Mouse (Mus musculus): ENCODE data around the gene Gm49366.
A peak's percentile ranks its signal among the peaks of the same experiment; 100 is the strongest.
"Not testable (repeated sequence)": the region's sequence is repeated elsewhere in the genome, so short reads cannot be mapped to it uniquely, and the experiment has no call there.

The Gm49366 gene

GRCm38 (mm10) chr12:84094666-84095065 lies 55.9 kb downstream of the Gm49366 start:
- not testable (repeated sequence) for DNase-seq

GRCm38 (mm10) chr12:84099605-84100004 lies 60.9 kb downstream of the Gm49366 start:
- no peak for DNase-seq

- no peak for DNase-seq
Measured at GRCm38 (mm10) chr12:84100071-84100470, 61.3 kb downstream of the Gm49366 start.

- peak; percentile 49 for DNase-seq
Measured at GRCm38 (mm10) chr12:84100604-84101492, 62.1 kb downstream of the Gm49366 start, which contains the start of gene Acot6. Gene Acot6 (plus strand): TSS chr12:84100654.

- DNase-seq = no peak
Measured at GRCm38 (mm10) chr12:84101493-84101845, 62.7 kb downstream of the Gm49366 start.

GRCm38 (mm10) chr12:84107012-84107411 lies 68.3 kb downstream of the Gm49366 start:
- no peak for DNase-seq

- DNase-seq = no peak
Measured at GRCm38 (mm10) chr12:84107692-84108091, 69.0 kb downstream of the Gm49366 start.

Measured in cerebellum, adult 8-10 months (tissue).